Mouse (Mus musculus) kidney, adult 2 months (tissue): ENCODE results near the gene Pdgfa. TPM values are rescaled to one million over a fixed set of nuclear protein-coding genes. Genes with fewer than 3 reads are reported as not detected.
A peak's percentile ranks its signal among the peaks of the same experiment; 100 is the strongest.

Source experiments
- DNase-seq: peaks from one replicate; pipeline ENCODE4 v3.0.0; 2021
- H3K27ac ChIP-seq: fragments of 200-500 bp; 2 replicates; pipeline ENCODE4 v1.5.1; 2012; ENCODE audit warnings: low read depth, low read length, control low read depth, inconsistent platforms; ENCODE audit not compliant: insufficient read depth
- H3K27me3 ChIP-seq: fragments of 200-500 bp; replicated peaks from 2 replicates; pipeline ENCODE4 v1.6.1; 2012; ENCODE audit warnings: mild to moderate bottlenecking, moderate library complexity, low read length, inconsistent platforms; ENCODE audit not compliant: control insufficient read depth, insufficient read depth
- H3K36me3 ChIP-seq: fragments of 200-500 bp; 2 replicates; pipeline ENCODE4 v1.6.1; 2012; ENCODE audit warnings: mild to moderate bottlenecking, moderate library complexity, low read length, inconsistent platforms; ENCODE audit not compliant: control insufficient read depth, insufficient read depth
- H3K4me1 ChIP-seq: fragments of 200-500 bp; 2 replicates; pipeline ENCODE4 v1.6.1; 2011; ENCODE audit warnings: low read length; ENCODE audit not compliant: control insufficient read depth, insufficient read depth
- H3K4me3 ChIP-seq: fragments of 200-500 bp; 2 replicates; pipeline ENCODE4 v1.5.1; 2011; ENCODE audit warnings: mild to moderate bottlenecking, low read depth, low read length, control low read depth; ENCODE audit not compliant: insufficient read depth
- CTCF ChIP-seq: fragments of 200-500 bp; conservative IDR thresholded peaks from 2 replicates; pipeline ENCODE4 v1.5.1; 2011; ENCODE audit warnings: low read depth, mild to moderate bottlenecking, control low read depth, low read length, moderate library complexity, mixed read lengths; ENCODE audit not compliant: insufficient read depth, insufficient read length
- POLR2A ChIP-seq: fragments of 200-500 bp; IDR thresholded peaks from one replicate; pipeline ENCODE4 v1.6.1; 2011; ENCODE audit warnings: low read depth, low read length, control low read depth
- WGBS: fragments of 180-500 bp; shearing (Covaris S2); methylation state at CpG from one replicate; pipeline ENCODE4 v1.1.7; 2018; 5-methylcytosine and 5-hydroxymethylcytosine counted together
- polyA plus RNA-seq: library from polyadenylated mRNA; depleted of rRNA; stranded (reverse); fragments of >200 nt; gene quantifications from 2 replicates; pipeline ENCODE4 v1.2.3, GENCODE M21; 2012

The Pdgfa gene
- polyA plus RNA-seq, 1 experiment: 12.0 TPM

DNA sequence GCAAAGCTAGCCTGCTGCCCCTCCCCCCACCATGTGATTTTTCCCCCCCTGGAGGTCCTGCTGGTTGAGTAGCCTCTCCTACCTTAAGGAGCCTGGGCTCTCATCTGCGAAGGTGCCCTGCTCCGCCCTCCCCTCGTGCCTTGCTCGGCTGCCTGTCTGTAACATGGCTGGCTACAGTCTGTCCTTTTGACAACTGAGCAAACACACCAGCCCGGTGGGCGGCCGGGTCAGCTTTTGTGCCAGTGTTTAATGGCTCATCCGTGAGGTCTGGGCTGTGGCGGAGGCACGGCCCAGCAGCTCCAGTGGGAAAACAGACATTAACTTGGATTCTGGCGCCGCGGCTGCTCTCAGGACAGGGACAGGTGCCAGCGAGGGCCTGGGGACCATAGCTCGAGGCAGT, 30.4 kb upstream of the Pdgfa start:
- Histone ChIP-seq H3K4me1 (no peaks in the 10 kb centered on the region), H3K4me3 (no peak overlapping the region), H3K27ac (no peak overlapping the region), H3K27me3 (no peaks in the 10 kb centered on the region), H3K36me3 (no peaks in the 10 kb centered on the region)
- DNase-seq: peak; percentile 61
- WGBS: 47% methylated on average over 15 of the region's 15 CpGs
- TF ChIP-seq CTCF (no peak), POLR2A (no peak)

GRCm38 (mm10) chr5:139024351-139025105, 27.4 kb upstream of the Pdgfa start:
- H3K27me3 ChIP-seq: no peaks in the 10 kb centered on the region
- no peaks in the 10 kb centered on the region for H3K4me1 ChIP-seq
- peak; percentile 17 for DNase-seq
- WGBS: 83% methylated on average over 12 of the region's 12 CpGs
- H3K4me3 ChIP-seq: no peak overlapping the region
- TF ChIP-seq POLR2A: no peak
- TF ChIP-seq CTCF: no peak
- no peak overlapping the region for H3K27ac ChIP-seq
- H3K36me3 ChIP-seq: no peaks in the 10 kb centered on the region

- no peak overlapping the region for H3K4me3 ChIP-seq
- WGBS: 40% methylated on average over 6 of the region's 6 CpGs
Observed at GRCm38 (mm10) chr5:139020595-139020994, 23.4 kb upstream of the Pdgfa start.

DNA sequence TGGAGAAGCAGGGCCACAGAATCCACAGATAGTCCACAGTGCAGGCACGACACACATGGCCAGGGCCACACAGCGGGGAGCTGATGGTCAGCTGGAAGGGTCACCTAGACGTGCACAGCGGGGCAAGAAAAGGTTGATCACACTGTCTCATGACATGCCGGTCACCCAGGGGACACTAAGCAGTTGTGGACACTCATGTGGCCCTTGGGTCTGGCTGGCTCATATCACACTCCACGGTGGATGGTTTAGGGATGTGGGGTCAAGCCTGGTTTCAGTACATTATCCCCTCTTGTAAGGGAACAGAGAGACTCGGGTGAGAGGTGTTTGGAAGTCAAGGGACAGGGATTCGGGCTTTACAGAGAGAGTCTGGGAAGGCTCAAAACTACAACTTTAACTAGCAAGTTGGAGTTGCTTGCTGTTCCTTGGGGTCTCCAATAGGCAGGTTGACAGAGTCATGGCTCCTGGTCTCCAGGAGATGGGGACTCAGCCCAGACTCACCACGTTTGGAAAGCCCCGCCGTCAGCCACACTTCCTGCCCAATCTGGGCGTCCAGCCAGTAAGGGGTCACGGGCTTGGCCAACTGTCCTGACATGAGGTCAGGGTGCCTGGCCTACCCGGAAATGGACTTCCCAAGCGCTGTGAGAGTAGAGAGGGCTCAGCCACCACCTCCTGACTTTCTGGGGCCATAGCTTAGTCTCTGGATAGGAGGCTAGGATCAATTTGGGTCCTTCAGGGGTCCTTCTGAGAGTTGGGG, 20.4 kb upstream of the Pdgfa start:
- H3K4me3 ChIP-seq: no peak overlapping the region
- TF ChIP-seq CTCF: no peak
- no peak for TF ChIP-seq POLR2A
- H3K27ac ChIP-seq: no peak overlapping the region
- WGBS: 60% methylated on average over 15 of the region's 15 CpGs
- peaks cover 13% of the 10 kb centered on the region; the same call in 1 of the 2 replicates for H3K4me1 ChIP-seq
- peak; percentile 95 for DNase-seq
- H3K27me3 ChIP-seq: no peaks in the 10 kb centered on the region
- H3K36me3 ChIP-seq: no peaks in the 10 kb centered on the region

More at GRCm38 (mm10) chr5:139020595-139020994, 23.4 kb upstream of the Pdgfa start:
- DNase-seq: peak; percentile 72
- TF ChIP-seq CTCF: no peak
- no peak for TF ChIP-seq POLR2A
- Histone ChIP-seq H3K36me3 (no peaks in the 10 kb centered on the region), H3K27me3 (no peaks in the 10 kb centered on the region), H3K4me1 (peaks cover 5% of the 10 kb centered on the region; the same call in 1 of the 2 replicates), H3K27ac (no peak overlapping the region)

- H3K36me3 ChIP-seq: no peaks in the 10 kb centered on the region
- no peaks in the 10 kb centered on the region for H3K27me3 ChIP-seq
- H3K4me3 ChIP-seq: no peak overlapping the region
- peaks cover 13% of the 10 kb centered on the region; the same call in 1 of the 2 replicates for H3K4me1 ChIP-seq
- 19% methylated on average over 3 of the region's 3 CpGs for WGBS
- TF ChIP-seq CTCF (no peak), POLR2A (no peak)
- no peak overlapping the region for H3K27ac ChIP-seq
- peak; percentile 91 for DNase-seq
Observed at GRCm38 (mm10) chr5:139015097-139015496, 17.9 kb upstream of the Pdgfa start.

DNA sequence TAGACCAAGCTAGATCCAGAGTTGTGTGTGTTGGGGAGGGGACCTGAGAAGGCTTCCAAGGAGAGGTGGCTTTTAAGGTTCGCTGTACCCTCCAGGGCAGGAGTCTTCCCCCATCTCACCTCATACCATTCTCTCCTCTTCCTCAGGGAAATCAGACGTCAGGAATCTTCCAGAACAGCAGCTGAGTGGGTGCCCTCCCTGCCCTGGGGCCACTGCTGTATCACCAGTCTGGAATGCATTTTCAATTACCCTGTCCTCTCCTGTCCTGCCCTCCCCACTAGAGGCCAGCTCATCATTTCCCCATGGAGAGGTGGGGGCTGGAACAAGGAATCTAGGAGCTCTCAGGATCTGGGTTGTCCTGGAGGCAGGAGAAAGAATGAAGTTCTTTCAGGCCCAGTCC, 13.5 kb upstream of the Pdgfa start:
- H3K27ac ChIP-seq: no peak overlapping the region
- no peaks in the 10 kb centered on the region for H3K36me3 ChIP-seq
- no peak overlapping the region for H3K4me3 ChIP-seq
- 79% methylated on average over 2 of the region's 2 CpGs for WGBS
- no peak for DNase-seq
- H3K27me3 ChIP-seq: no peaks in the 10 kb centered on the region
- TF ChIP-seq CTCF: no peak
- TF ChIP-seq POLR2A: no peak
- peaks cover 8% of the 10 kb centered on the region; the same call in 1 of the 2 replicates for H3K4me1 ChIP-seq
